Mouse (Mus musculus) megakaryocyte-erythroid progenitor cell, adult 5-6 weeks (primary cell): Measurements from ENCODE around the gene Slc25a39. TPM values are rescaled to one million over a fixed set of nuclear protein-coding genes. Genes with fewer than 3 reads are reported as not detected.

Experiments used
- ATAC-seq: replicated peaks from 2 replicates; pipeline ENCODE4 v1.8.0; 2016; ENCODE audit warnings: mild to moderate bottlenecking, inconsistent platforms; ENCODE audit not compliant: severe bottlenecking, poor library complexity, low FRiP score, low TSS enrichment
- total RNA-seq, 2 experiments: library from RNA; stranded (forward) in 1 of 2; stranded (reverse) in 1 of 2; fragments of 200-1000, 215-1000 nt in 1 of 2; fragments of >200 nt in 1 of 2; fragmentation: Nextera tagmentation in 1 of 2; gene quantifications; 2 replicates each; pipeline ENCODE4 v1.2.3; 2014 to 2017

Slc25a39 gene
- total RNA-seq, 2 experiments from 2014 or later = 55.9 to 115 TPM

- ATAC-seq = no peak
Observed at GRCm38 (mm10) chr11:102356636-102357350, 51.0 kb downstream of the Slc25a39 start.

GRCm38 (mm10) chr11:102356190-102356589 lies 51.6 kb downstream of the Slc25a39 start:
- ATAC-seq = no peak

- no peak for ATAC-seq
Observed at GRCm38 (mm10) chr11:102355501-102355900, 52.2 kb downstream of the Slc25a39 start.

DNA sequence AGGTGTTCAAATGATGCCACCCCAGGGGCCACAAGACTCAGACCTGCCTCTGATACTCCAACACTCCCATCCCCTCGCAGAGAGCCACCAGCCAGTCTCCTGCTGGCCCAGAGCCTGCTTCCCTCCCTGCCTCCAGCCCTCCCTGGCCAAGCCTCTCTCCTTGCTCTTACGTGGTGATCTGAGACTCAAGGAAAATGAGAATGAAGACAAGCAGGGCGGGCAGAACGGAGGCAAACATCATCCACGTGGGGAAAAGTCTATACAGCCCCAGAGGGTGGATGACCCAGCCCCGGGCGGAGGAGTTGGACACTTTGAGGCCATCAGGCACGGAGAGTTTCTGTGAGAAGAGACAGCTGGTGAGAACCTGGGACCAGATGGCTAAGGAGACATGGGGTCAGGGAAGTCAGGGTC lies 54.7 kb downstream of the Slc25a39 start:
- ATAC-seq = no peak

Other genes starting within 250 kb of the Slc25a39 start
- gene Lsm12, start 222.7 kb downstream of the Slc25a39 start, total RNA-seq (2014; fragmentation: Nextera tagmentation) = 110 TPM in 2 replicates
- 71.3 and 94.9 TPM in 2 replicates for gene Lsm12, start 222.7 kb downstream of the Slc25a39 start, total RNA-seq (2017)
- gene G6pc3, start 218.3 kb downstream of the Slc25a39 start, total RNA-seq (2014; fragmentation: Nextera tagmentation) = 71.5 and 93.3 TPM in 2 replicates
- 39.9 and 59.4 TPM in 2 replicates for gene G6pc3, start 218.3 kb downstream of the Slc25a39 start, total RNA-seq (2017)
- gene Hdac5, start 177.8 kb downstream of the Slc25a39 start, total RNA-seq (2014; fragmentation: Nextera tagmentation) = 10.7 and 16.6 TPM in 2 replicates
- gene Hdac5, start 177.8 kb downstream of the Slc25a39 start, total RNA-seq (2017) = 6.1 and 11.4 TPM in 2 replicates
- 36.4 and 48.1 TPM in 2 replicates for gene BC030867, start 159.1 kb downstream of the Slc25a39 start, total RNA-seq (2014; fragmentation: Nextera tagmentation)
- gene BC030867, start 159.1 kb downstream of the Slc25a39 start, total RNA-seq (2017) = 7.5 and 12.3 TPM in 2 replicates
- gene Asb16, start 139.2 kb downstream of the Slc25a39 start, total RNA-seq (2014; fragmentation: Nextera tagmentation) = 2.2 and 2.5 TPM in 2 replicates
- 0.84 and 1.3 TPM in 2 replicates for gene Asb16, start 139.2 kb downstream of the Slc25a39 start, total RNA-seq (2017)
- gene Tmub2, start 123.0 kb downstream of the Slc25a39 start, total RNA-seq (2014; fragmentation: Nextera tagmentation) = 14.5 and 19.8 TPM in 2 replicates
- 10.0 and 27.4 TPM in 2 replicates for gene Tmub2, start 123.0 kb downstream of the Slc25a39 start, total RNA-seq (2017)
- 23.2 and 34.0 TPM in 2 replicates for gene Atxn7l3, start 111.3 kb downstream of the Slc25a39 start, total RNA-seq (2014; fragmentation: Nextera tagmentation)
- gene Atxn7l3, start 111.3 kb downstream of the Slc25a39 start, total RNA-seq (2017) = 18.3 and 21.5 TPM in 2 replicates
- 90.4 and 102 TPM in 2 replicates for gene Ubtf, start 88.2 kb downstream of the Slc25a39 start, total RNA-seq (2014; fragmentation: Nextera tagmentation)
- 162 and 180 TPM in 2 replicates for gene Ubtf, start 88.2 kb downstream of the Slc25a39 start, total RNA-seq (2017)
- gene Slc4a1, start 41.7 kb downstream of the Slc25a39 start, total RNA-seq (2014; fragmentation: Nextera tagmentation) = 0.42 and 0.46 TPM in 2 replicates
- 0.27 and 6.8 TPM in 2 replicates for gene Slc4a1, start 41.7 kb downstream of the Slc25a39 start, total RNA-seq (2017)
- gene Rundc3a, start 14.5 kb downstream of the Slc25a39 start, total RNA-seq (2014; fragmentation: Nextera tagmentation) = not detected in 2 replicates
- gene Rundc3a, start 14.5 kb downstream of the Slc25a39 start, total RNA-seq (2017) = not detected in 2 replicates
- 16.1 and 17.8 TPM in 2 replicates for gene Grn, start 22.4 kb upstream of the Slc25a39 start, total RNA-seq (2014; fragmentation: Nextera tagmentation)
- 5.4 and 14.2 TPM in 2 replicates for gene Grn, start 22.4 kb upstream of the Slc25a39 start, total RNA-seq (2017)
- 0.82 TPM in 1 of 2 replicates, not detected in the other for gene Fam171a2, start 39.7 kb upstream of the Slc25a39 start, total RNA-seq (2014; fragmentation: Nextera tagmentation)
- gene Fam171a2, start 39.7 kb upstream of the Slc25a39 start, total RNA-seq (2017) = 0.28 TPM in 1 of 2 replicates, not detected in the other
- gene Itga2b, start 62.2 kb upstream of the Slc25a39 start, total RNA-seq (2014; fragmentation: Nextera tagmentation) = 27.7 and 30.8 TPM in 2 replicates
- gene Itga2b, start 62.2 kb upstream of the Slc25a39 start, total RNA-seq (2017) = 26.5 and 73.4 TPM in 2 replicates
- 44.9 and 47.2 TPM in 2 replicates for gene Gpatch8, start 148.4 kb upstream of the Slc25a39 start, total RNA-seq (2014; fragmentation: Nextera tagmentation)
- gene Gpatch8, start 148.4 kb upstream of the Slc25a39 start, total RNA-seq (2017) = 34.3 and 38.2 TPM in 2 replicates
- not detected in 2 replicates for gene Gm11627, start 171.5 kb upstream of the Slc25a39 start, total RNA-seq (2014; fragmentation: Nextera tagmentation)
- gene Gm11627, start 171.5 kb upstream of the Slc25a39 start, total RNA-seq (2017) = not detected in 2 replicates
- not detected in 2 replicates for gene Fzd2, start 196.4 kb upstream of the Slc25a39 start, total RNA-seq (2014; fragmentation: Nextera tagmentation)
- not detected in 2 replicates for gene Fzd2, start 196.4 kb upstream of the Slc25a39 start, total RNA-seq (2017)